Mouse (Mus musculus): Measurements from ENCODE around the gene Dnaja3.

- TF ChIP-seq CTCF (IDR thresholded peaks at IDR 0.05; ENCODE audit: borderline replicate concordance, control insufficient read depth, extremely low read depth, insufficient read depth, low read length, poor library complexity), result no peak
- no peak for TF ChIP-seq POLR2A (IDR thresholded peaks at IDR 0.05; ENCODE audit: control insufficient read depth, extremely low read depth, insufficient read depth, low read length, poor library complexity)
Observed at GRCm38 (mm10) chr16:4643670-4644419, 4.1 kb downstream of the Dnaja3 start.

Data from thymus, adult 2 months (tissue).